10 mouse cellular contexts compared by ENCODE assay signal in genomic region chr11:32141627-32142586, GRCm38 (mm10). TPM values are rescaled to one million over a fixed set of nuclear protein-coding genes. Genes with fewer than 3 reads are reported as not detected.
DNase-seq lines count a peak whose midpoint lies in the region; ATAC-seq lines count a peak whose summit lies in the region.
"Had no signal": no experiment of that assay in that cellular context is flagged by ENCODE, and none has a peak within 500 bp of the region (broad histone marks: within the 10 kb centered on the region; RNA-seq: fewer than 3 reads in every experiment).

No protein-coding gene starts in this region.

- peak overlapping the region; percentile 9; the same call in 1 of the 2 replicates for H3K27ac ChIP-seq in midbrain, embryonic 11.5 days (ENCODE audit: low read depth, low read length)
- H3K27ac ChIP-seq: stomach, postnatal 0 days had no signal

- peaks cover 14% of the 10 kb centered on the region for H3K4me1 ChIP-seq in midbrain, embryonic 11.5 days (ENCODE audit: control insufficient read depth, insufficient read depth, low read length)

- DNase-seq in ES-CJ7 (ENCODE audit: low read depth, low spot score) = peak; percentile 31
- DNase-seq in MN1 (ENCODE audit: low spot score) = peak; percentile 47
- peak; percentile 46 for DNase-seq in forelimb bud, embryonic 11.5 days (ENCODE audit: low read depth, low spot score)
- peak; percentile 82 for DNase-seq in midbrain, embryonic 11.5 days (ENCODE audit: low spot score, missing footprints)
- no peak for DNase-seq in thymus, postnatal 4 days
- DNase-seq in testis, postnatal 14 days (ENCODE audit: low spot score) = no peak
- no peak for DNase-seq in urinary bladder, adult 2 months (ENCODE audit: low spot score)

- no peaks in the 10 kb centered on the region for H3K27me3 ChIP-seq in midbrain, embryonic 11.5 days (ENCODE audit: control insufficient read depth, insufficient read depth, low read length)

- no peak overlapping the region for H3K9ac ChIP-seq in midbrain, embryonic 11.5 days (ENCODE audit: low read length)

- peak; percentile 47 for ATAC-seq in midbrain, embryonic 11.5 days (ENCODE audit: low FRiP score)

- no peaks in the 10 kb centered on the region for H3K9me3 ChIP-seq in midbrain, embryonic 11.5 days (ENCODE audit: control insufficient read depth, low read length)

- no peak overlapping the region for H3K4me2 ChIP-seq in midbrain, embryonic 11.5 days

- no peak overlapping the region for H3K4me3 ChIP-seq in midbrain, embryonic 11.5 days (ENCODE audit: low read depth, low read length)
- H3K4me3 ChIP-seq: myocyte had no signal

- no peaks in the 10 kb centered on the region for H3K36me3 ChIP-seq in midbrain, embryonic 11.5 days (ENCODE audit: control insufficient read depth, insufficient read depth, low read length)

- WGBS in midbrain, embryonic 11.5 days = 69% methylated on average over 15 of the region's 15 CpGs

RNA-seq across cellular contexts. Expression of gene Il9r, which starts 58.2 kb away (rescaled TPM):
- not detected in 2 replicates for polyA plus RNA-seq in midbrain, embryonic 11.5 days (2014; fragmentation: Nextera tagmentation; extraction: Ambion mirVana)
- 0.23 and 0.24 TPM in 2 replicates for polyA plus RNA-seq in urinary bladder, adult 2 months (2012; rRNA removed)
- polyA plus RNA-seq: kidney, embryonic 16.5 days; stomach, postnatal 0 days had no signal

Comparison
In these comparisons a context has a peak if more than half of its experiments do, and no peak if none do; other contexts are left out.
1. DNase-seq: peak in ES-CJ7 (single experiment), MN1 (single experiment), forelimb bud, embryonic 11.5 days (single experiment) and midbrain, embryonic 11.5 days (single experiment); none in thymus, postnatal 4 days (single experiment), testis, postnatal 14 days (single experiment) and urinary bladder, adult 2 months (single experiment).